Mouse (Mus musculus) kidney, postnatal 36 days (tissue): ENCODE results near the gene Hprt.
"Not testable (repeated sequence)": the region's sequence is repeated elsewhere in the genome, so short reads cannot be mapped to it uniquely, and the experiment has no call there.

ENCODE experiments used
- DNase-seq, 2 experiments: peaks; one replicate each; pipeline ENCODE4 v3.0.0; 2021 to 2022; ENCODE audit warnings: mixed read lengths in 2 of 2

The Hprt gene

DNA sequence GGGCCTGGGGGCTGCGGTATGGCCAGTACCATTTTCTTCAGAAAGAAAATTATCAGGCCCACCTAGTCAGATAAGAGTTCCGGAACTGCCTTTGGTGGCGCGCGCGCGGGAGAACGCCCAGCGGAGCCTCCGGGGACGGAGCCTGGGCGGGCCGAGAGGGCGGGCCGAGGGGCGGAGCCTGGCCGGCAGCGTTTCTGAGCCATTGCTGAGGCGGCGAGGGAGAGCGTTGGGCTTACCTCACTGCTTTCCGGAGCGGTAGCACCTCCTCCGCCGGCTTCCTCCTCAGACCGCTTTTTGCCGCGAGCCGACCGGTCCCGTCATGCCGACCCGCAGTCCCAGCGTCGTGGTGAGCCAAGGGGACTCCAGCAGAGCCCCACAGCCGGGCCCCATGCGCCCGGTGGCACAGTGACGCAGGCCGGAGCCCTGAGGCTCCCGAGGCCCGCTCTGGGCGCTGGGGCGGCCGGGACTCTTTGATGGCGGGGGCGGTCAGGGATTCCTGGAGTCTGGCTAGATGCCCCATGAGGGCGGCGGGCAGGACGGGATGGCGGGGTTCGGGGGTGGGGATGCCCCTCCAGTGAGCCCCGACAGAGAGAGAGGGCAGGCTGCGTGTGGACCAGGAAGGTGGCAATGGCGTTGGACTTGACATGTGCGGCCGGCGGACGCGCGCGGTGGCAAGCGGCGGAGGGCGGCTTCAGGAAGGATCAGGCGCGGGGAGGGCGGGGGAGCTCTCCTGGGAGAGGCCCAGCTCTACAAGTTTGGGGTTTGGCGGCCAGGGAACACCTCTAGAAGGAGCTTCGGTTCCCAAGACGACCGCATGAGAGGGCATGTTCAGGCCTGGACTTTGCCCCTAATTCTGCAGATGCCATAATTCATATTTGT is at the start of gene Hprt:
TSS of gene Hprt (plus strand) at position 233 of the 879 bp plus-strand sequence.
- peak; percentile 89 to 92 for DNase-seq

DNA sequence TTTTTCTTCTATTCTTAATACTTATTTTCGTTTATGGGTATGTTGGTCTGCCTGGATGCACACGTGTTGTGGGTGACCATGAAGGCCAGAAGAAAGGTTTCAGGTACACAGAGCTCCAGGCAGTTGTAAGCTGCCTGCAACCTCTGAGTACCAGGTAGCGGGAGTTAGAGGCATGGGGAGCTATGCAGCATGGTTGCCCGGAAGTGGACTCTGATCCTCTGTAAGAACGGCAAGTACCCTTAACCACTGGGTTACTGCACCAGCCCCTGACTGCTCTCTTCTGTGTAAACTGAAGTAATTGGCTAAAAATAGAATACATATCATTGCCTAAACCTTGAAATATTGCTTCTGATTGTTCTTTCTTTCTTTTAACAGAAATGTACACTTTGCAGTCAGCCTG is 42.4 kb upstream of the Hprt start:
- peak in 1 of 2 experiments; percentile 2 for DNase-seq

DNA sequence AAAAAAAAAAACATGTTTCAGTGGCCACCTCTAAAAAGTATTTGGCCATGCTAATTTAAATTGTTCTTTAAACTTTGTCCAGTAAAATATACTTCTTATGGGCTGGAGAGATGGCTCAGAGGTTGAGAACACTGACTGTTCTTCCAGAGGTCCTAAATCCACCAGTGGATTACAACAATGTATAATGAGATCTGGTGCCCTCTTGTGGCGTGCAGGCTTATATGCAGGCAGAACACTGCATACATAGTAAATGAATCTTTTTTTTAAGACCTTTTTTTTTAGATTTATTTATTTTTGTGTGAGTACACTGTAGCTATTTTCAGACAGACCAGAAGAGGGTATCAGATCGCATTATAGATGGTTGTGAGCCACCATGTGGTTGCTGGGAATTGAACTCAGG is 38.2 kb upstream of the Hprt start:
- peak in 1 of 2 experiments; percentile 60 for DNase-seq

DNA sequence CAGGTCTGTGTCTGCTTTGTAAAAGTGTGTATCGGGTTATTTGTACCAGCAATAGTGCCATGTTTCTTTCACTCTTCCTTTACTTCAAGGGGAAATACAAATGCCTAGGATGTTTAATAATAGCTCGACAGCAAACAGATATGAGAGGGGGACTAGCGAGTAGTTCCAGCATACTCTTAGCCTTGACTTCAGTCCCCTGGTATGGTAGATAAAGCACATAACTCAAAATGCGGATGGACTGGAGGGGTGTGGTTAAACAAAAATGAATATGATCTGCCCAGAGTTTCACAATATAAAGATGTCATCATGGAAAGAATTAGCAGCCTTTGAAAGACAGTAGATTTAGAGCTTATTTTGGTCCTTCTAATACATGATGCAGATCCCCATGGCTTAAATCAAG is 31.0 kb upstream of the Hprt start:
- DNase-seq: no peak

DNA sequence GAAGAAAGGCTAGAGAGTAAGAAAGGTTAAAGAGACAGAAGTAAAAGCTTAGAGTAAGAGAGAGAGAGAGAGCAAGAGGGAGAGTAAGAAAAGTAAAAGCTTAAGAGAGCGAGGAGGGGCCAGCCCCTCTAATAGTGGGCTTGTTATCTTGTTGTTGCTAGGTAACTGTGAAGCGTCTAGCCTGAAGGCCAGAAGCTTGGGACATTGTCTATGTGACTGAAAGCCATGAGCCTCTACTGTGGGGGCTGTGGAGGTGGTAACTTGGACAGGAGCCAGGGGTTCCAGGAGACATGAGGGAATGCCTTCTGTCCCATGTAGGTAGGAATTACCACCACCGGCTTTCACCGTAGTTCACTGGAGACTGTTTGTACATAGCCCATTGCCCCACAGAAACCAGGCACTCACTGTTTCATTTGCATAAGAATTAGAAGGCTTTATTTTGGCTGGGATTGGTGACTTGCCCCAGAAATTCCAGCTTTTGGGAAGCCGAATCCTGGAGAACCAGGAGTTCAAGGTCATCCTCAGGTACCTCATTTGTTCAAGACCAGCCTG is 26.3 kb upstream of the Hprt start:
- no peak for DNase-seq

DNA sequence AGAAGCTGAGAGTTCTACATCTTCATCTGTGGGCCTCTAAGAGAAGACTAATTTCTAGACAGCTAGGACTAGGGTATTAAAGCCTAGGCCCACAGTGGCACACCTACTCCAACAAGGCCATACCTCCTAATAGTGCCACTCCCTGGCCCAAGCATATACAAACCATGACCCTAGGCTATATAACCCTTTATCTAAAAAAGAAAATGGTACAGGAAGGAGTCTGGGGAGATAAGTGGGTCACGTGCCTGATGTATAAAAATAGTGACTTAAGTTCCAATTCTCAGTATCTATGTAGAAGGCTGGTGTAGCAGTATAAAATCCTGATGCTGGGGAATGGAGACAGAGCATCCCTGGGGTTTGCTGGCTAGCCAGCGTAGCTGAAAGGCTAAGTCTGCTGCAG is 22.8 kb upstream of the Hprt start:
- DNase-seq: no peak

DNA sequence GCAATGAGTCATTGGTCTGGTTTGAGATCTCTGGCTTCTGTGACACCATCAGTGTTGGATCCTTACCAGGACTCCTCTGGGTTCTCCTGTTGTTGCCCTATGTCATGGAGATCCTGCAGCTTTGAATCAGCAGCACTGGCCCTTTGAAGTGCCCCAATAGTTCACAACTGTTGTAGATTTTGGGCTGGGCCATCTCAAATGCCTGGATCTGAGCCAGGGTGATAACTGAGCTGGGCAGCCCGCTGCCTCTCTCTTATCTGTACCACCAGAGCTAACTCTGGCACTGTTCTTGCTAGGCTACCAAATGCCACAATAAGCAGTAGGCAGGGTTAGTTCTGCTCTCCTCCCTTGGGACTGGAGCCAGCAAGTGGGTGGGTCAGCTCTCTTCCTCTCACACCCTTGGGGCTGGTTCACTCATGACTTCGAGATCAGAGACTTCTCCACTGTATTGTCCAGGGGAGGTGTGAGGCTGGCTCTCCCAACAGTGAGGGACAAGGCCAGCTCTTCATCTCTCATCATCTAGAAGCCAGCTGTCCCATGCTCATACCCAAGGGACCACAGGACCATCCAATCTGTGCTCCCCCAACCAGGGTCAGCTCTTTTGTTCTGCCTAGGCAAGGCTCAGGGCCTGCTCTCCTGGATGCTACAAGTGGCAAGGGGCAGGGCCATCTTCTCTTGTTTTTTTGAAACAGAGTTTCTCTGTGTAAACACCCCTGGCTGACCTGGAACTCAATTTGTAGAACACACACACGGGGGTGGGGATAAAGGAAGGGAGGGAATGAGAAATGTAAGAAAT is 16.5 kb upstream of the Hprt start:
- DNase-seq: peak in 1 of 2 experiments; percentile 9

DNA sequence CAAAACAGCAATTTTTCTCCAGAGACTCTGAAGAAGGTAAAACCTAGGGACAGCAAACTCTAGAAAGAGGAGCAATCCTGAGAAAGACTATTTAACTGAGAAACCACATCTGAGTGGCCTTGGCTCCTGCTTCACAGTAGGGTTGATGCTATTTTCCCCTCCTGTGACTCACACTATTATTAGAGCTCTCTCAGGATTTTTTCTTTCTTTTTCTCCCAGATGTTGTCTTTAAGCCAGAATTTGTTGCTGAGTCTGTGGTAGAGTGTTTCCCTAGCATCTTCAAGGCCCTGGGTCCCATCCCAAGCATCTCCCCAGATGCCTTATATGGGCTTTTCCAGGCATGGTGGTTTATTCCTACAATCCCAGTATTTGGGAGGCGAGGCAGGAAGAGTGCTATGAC is 15.8 kb upstream of the Hprt start:
- DNase-seq: no peak

DNA sequence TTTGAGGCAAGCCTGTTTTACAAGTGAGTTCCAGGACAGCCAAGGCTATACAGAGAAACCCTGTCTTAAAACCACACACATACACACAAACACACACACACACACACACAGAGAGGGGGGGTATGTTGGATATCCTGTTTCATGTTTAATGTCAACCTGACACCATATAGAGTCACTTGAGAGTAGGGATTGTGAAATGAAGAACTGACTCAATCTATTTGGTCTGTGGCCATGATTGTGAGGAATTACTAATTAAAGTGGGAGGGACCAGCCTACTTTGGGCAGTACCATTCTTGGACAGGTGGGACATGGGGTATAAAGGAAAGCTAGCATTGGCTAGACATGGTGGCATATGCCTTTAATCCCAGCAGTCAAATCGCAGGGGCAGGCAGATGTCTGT is 15.3 kb upstream of the Hprt start:
- no peak for DNase-seq

DNA sequence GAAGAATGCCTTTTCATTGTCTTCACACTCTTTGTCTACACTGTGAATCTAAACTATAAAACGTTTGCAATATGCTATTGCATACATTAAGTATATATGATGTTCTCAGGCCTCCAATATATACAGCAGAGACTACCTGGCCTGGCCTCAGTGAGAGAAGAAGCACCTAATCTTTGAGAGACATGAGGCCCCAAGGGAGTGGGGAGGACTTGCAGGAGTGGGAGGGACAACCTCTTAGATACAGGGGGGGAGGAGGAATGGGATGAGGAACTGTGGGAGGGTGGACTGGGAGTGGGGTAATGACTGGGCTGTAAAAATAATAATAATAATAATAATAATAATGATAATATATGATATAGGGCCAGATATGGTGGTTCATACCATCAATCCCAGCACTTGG is 9.4 kb upstream of the Hprt start:
- no peak for DNase-seq

DNA sequence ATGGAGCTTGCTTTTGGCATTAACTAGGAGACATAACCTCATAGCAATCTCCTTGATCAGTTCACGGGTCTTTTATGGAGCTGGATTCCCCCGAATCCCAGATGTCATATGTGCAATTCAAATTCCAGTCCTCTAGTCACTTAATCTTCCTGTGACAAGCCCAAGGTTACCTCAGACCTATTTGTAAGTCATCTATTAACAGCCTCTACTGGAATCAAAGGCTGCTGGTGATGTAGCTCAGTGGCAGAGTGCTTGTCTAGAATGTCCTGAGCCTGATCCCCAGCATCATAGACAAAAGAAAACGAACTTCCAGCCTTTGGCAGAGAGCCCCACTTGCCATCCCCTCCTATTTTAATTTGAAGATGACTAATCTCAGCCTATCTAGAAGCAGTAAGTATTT is 6.6 kb upstream of the Hprt start:
- DNase-seq: no peak

DNA sequence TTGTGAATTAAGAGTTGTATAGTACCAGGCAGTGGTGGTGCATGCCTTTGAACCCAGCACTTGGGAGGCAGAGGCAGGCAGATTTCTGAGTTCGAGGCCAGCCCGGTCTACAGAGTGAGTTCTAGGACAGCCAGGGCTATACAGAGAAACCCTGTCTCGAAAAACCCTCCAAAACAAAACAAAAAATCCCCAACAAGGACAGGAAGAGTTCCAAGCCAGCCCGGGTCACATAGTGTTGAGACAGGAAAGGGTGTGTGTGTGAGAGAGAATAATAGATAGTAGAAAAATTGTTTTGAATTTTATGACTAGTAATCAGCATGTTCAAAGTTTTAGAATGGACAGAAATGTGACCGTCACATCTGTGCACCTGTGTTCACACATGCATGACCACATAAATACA is 6.8 kb downstream of the Hprt start:
- peak in 1 of 2 experiments; percentile 2 for DNase-seq

DNA sequence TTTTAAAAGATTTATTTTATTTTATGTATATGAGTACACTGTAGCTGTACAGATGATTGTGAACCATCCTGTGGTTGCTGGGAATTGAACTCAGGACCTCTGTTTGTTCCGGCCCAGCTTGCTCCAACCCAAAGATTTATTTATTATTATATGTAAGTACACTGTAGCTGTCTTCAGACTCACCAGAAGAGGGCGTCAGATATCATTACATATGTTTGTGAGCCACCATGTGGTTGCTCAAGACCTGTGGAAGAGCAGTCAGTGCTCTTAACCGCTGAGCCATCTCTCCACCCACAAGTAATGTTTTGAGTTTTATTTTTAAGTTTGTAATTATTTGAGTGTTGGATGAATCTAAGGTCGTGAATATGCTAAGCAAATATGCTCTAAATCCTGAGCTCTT is 16.9 kb downstream of the Hprt start:
- not testable (repeated sequence) for DNase-seq

DNA sequence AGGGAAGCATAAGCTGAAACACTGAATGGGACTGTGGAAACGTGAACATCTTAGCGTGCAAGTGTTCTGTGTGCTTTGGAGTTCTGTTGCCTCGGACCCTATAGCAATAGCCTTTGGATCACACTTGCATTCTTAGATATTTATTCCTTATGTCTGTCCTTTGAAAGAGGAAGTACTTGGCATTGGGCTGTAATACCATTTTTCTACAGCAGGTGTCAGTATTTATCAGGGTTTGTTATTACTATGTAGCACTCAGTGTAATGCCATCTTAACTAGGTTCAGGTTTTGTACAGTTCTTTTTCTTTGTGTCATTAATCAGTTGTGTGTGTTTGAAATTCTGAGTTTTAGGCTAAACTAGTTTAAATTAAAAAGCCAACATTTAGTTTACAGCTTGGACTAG is 18.1 kb downstream of the Hprt start:
- peak in 1 of 2 experiments; percentile 59 for DNase-seq

DNA sequence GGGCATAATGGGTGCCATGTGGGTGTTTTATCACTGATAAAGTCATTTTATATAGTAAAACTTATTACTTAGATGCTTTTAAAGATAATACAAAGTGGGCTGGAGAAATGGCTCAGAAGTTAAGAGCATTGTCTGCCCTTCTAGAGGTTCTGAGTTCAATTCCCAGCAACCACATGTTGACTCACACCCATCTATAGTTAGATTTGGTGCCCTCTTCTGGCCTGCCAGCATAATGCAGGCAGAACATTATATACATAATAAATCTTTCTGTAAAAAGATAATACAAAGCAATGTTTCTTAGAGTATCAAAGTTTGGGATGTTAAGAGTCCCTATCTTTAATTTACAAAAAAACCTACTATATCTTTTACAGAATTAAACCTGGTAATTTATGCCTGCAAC is 27.6 kb downstream of the Hprt start:
- DNase-seq: peak in 1 of 2 experiments; percentile 40

DNA sequence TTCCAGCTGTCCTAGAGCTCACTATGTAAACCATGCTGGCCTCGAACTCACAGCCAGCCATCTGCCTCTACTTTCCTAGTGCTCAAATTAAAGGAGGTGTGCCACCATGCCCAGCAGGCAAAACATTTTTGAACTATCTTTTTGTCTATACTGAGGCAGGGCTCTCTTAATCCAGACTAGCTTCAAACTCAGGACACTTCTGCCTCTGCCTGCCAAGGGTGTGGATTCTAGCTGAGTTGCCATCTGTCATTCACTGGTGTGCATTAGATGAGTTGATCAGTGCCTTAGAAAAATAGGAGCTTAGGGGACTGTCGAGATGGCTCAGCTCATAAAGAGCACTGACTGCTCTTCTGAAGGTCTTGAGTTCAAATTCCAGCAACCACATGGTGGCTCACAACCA is 35.1 kb downstream of the Hprt start:
- no peak for DNase-seq

DNA sequence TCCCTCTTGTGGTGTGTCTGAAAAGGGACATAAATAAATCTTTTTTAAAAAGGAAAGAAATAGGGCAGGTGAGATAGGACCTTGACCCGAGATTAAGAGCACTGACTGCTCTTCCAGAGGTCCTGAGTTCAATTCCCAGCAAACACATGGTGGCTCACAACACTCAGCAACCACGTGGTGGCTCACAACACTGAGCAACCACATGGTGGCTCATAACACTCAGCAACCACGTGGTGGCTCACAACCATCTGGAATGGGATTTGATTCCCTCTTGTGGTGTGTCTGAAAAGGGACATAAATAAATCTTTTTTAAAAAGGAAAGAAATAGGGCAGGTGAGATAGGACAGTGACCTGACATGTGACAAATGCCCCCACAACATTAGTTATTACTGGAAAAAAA is 36.3 kb downstream of the Hprt start:
- DNase-seq: peak; percentile 21 to 26

DNA sequence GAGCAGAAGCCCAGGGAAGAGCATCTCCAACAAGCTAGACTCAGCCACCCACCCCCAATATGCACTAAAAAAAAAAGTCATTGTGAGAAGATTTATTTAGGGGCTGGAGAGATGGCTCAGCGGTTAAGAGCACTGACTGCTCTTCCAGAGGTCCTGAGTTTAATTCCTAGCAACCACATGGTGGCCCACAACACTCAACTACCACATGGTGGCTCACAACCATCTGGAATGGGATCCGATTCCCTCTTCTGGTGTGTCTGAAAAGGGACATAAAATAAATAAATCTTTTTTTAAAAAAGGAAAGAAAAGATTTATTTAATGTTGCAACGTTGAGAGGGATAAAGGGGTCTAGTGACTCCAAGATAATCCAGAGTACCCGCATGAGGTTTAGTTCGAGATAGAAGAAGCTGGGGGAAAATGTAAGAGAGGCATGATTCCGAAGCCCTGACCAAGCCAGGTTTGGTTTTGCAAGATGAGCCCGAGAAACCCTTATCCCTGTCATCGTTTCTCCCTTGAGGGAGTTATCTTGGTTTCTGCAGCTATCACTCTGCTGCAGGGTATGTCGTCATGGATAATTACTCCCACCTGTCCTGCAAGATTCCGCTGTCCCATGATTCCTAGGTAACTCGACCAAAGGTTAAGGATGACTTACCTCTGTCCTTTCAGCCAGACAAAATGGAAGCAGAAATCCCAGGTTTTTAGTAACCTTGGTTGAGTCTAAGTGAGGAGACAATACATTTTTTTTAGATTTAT is 37.7 kb downstream of the Hprt start:
- peak in 1 of 2 experiments; percentile 24 for DNase-seq

DNA sequence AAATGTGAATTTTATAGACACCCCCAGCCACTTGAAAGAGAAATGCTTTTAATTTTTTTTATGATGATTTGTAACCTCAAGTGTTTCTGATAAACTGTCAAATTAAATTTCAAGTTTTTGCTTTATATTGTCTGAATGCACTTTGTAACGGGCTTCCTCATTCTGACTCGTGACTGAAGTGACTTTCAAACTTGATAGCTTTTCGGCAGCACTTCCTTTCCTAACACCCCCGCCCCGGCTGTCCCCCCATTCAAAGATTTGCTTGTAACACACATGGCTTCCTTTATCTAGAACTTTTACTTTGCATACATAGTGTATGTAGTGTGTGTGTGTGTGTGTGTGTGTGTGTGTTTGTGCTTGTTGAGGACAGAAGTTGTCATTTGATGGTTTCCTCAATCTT is 41.6 kb downstream of the Hprt start:
- DNase-seq: no peak

DNA sequence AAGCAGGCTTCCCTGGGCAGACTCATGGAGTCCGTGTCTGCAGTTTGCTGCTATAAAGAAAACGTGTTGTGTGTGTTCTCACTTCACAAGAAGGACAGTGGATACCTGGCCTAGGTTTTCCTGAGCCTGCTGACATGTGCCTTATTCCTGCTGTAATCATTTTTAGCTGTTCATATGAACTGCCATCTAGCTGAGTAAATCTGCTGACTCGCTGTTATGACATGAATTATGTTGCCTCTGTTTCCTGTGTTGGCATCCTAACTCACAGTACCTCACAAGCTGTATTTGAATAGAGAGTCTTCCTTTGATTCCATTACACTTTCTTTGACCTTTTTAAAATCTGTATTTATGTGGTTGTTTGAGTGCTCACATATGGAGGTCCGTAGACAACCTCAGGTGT is 50.3 kb downstream of the Hprt start:
- no peak for DNase-seq

DNA sequence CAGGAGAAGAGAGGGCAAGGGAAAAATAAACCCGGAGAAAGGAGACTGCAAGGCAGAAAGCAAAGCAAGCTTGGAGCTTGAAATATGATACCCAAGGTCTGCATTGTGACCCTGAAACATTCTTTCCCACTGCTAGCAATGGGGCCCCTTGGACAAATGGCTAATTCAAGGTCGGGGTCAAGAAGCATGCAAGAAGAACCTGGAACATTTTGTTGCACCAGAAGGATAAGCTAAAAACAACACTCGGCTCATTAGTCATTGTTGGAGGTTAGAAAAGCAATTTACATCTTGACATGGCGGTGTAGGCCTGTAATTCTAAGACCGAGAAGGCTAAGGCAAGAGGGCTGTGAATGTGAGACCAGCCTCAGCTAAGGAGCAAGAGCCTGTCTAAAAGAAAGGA is 51.7 kb downstream of the Hprt start:
- peak in 1 of 2 experiments; percentile 24 for DNase-seq

DNA sequence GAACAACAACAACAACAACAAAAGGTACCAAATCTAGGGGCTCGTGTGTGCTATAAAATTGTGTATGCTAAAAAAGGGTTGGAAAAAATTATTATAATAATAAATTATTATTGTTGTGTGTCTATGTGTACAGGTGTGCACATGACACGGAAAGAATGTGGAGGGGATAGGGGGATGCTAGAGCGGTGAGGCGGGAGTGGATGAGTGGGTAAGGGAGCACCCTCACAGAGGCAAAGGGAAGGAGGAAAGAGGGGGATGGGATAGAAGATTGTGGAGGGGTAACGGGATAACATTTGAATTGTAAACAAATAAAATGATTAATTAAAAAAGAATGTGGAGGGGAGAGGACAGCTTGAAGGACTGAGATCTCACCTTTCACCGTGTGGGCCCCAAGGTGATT is 52.2 kb downstream of the Hprt start:
- DNase-seq: no peak

DNA sequence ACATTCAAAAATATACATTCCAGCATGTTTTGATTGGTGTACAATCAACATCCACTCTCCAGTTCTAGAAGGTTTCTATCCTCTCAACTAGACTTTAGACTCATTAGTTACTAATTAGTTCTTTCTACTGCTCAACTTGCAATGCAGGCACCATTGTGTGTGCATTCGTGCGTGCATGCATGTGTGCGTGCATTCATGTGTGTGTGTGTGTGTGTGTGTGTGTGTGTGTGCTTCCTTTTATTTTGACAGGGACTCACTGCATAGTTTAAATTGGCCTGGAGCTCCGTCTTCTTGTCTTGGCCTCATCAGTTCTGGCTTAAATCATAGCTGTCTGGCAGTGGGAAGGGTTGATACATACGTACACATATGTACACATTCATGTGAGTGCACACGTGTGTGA is 53.1 kb downstream of the Hprt start:
- DNase-seq: no peak
